Mouse (Mus musculus): ENCODE measurements around the gene Fndc8.

- TF ChIP-seq CTCF (IDR thresholded peaks at IDR 0.05; ENCODE audit: insufficient read depth, low read depth, low read length) (no peak), POLR2A (IDR thresholded peaks at IDR 0.05; ENCODE audit: insufficient read depth, low read depth, low read length) (no peak)
Measured at GRCm38 (mm10) chr11:82867956-82868355, 24.0 kb upstream of the Fndc8 start.

Data from olfactory bulb, adult 2 months (tissue).